9 mouse cellular contexts compared by ENCODE assay signal in genomic region chr4:150264903-150265302, GRCm38 (mm10). TPM values are rescaled to one million over a fixed set of nuclear protein-coding genes. Genes with fewer than 3 reads are reported as not detected.
DNase-seq lines count a peak whose midpoint lies in the region; ATAC-seq and TF ChIP-seq lines count a peak whose summit lies in the region.
"Had no signal": no experiment of that assay in that cellular context is flagged by ENCODE, and none has a peak within 500 bp of the region (broad histone marks: within the 10 kb centered on the region; RNA-seq: fewer than 3 reads in every experiment).

No protein-coding gene starts in this region.

- no peaks in the 10 kb centered on the region for H3K9me3 ChIP-seq in hindbrain, embryonic 11.5 days (ENCODE audit: control insufficient read depth, low read length)
- H3K9me3 ChIP-seq in hindbrain, embryonic 12.5 days (replicated peaks) = no peaks in the 10 kb centered on the region
- peaks cover 5% of the 10 kb centered on the region for H3K9me3 ChIP-seq in CH12.LX (replicated peaks; ENCODE audit: low read length)
- no peaks in the 10 kb centered on the region for H3K9me3 ChIP-seq in liver, postnatal 0 days (ENCODE audit: low read length)
- H3K9me3 ChIP-seq: midbrain, embryonic 12.5 days had no signal

- no peak overlapping the region for H3K9ac ChIP-seq in hindbrain, embryonic 11.5 days (ENCODE audit: low read depth, low read length)
- no peak overlapping the region for H3K9ac ChIP-seq in hindbrain, embryonic 12.5 days
- no peak overlapping the region for H3K9ac ChIP-seq in CH12.LX (ENCODE audit: insufficient read depth, low read depth)
- no peak overlapping the region for H3K9ac ChIP-seq in liver, postnatal 0 days (replicated peaks)
- H3K9ac ChIP-seq: midbrain, embryonic 12.5 days had no signal

- dilution Hi-C loops in CH12.LX (cut with MboI; ENCODE audit: extremely low pct_ligation_motif_present, extremely low pct_unique_long_range_greater_than_20kb, low sequenced_read_pairs) = no loop called here

- no peaks in the 10 kb centered on the region for H3K27me3 ChIP-seq in hindbrain, embryonic 11.5 days (ENCODE audit: control insufficient read depth, insufficient read depth, low read length)
- H3K27me3 ChIP-seq in hindbrain, embryonic 12.5 days = no peaks in the 10 kb centered on the region
- H3K27me3 ChIP-seq in CH12.LX (replicated peaks) = no peaks in the 10 kb centered on the region
- no peaks in the 10 kb centered on the region for H3K27me3 ChIP-seq in liver, postnatal 0 days (ENCODE audit: insufficient read depth, low read length)

- no peak overlapping the region for H3K4me2 ChIP-seq in hindbrain, embryonic 11.5 days (replicated peaks; ENCODE audit: low read depth, low read length)
- no peak overlapping the region for H3K4me2 ChIP-seq in hindbrain, embryonic 12.5 days (replicated peaks)
- H3K4me2 ChIP-seq in CH12.LX (ENCODE audit: insufficient read depth, low read depth, poor library complexity, severe bottlenecking) = no peak overlapping the region
- no peak overlapping the region for H3K4me2 ChIP-seq in liver, postnatal 0 days (ENCODE audit: low read depth, low read length)
- H3K4me2 ChIP-seq: midbrain, embryonic 12.5 days had no signal

- TF ChIP-seq POLR2A in CH12.LX (IDR thresholded peaks at IDR 0.05; ENCODE audit: low read depth, low read length) = no peak
- TF ChIP-seq POLR2A in bone marrow macrophage, adult 2 months (IDR thresholded peaks at IDR 0.05; ENCODE audit: borderline replicate concordance, low read depth, low read length) = no peak

- no peaks in the 10 kb centered on the region for H3K79me2 ChIP-seq in CH12.LX (replicated peaks; ENCODE audit: control insufficient read depth, extremely low read depth, insufficient read depth, poor library complexity, severe bottlenecking)

- no peaks in the 10 kb centered on the region for H3K36me3 ChIP-seq in hindbrain, embryonic 11.5 days (ENCODE audit: control insufficient read depth, insufficient read depth, low read length)
- no peaks in the 10 kb centered on the region for H3K36me3 ChIP-seq in hindbrain, embryonic 12.5 days
- H3K36me3 ChIP-seq in CH12.LX (replicated peaks in 1 of 2; ENCODE audit: control insufficient read depth in 1 of 2, insufficient read depth in 1 of 2, low read length in 1 of 2) = peaks cover 0 to 33% of the 10 kb centered on the region in 2 experiments
- no peaks in the 10 kb centered on the region for H3K36me3 ChIP-seq in liver, postnatal 0 days (replicated peaks; ENCODE audit: insufficient read depth, low read length)
- H3K36me3 ChIP-seq: midbrain, embryonic 12.5 days had no signal

- ATAC-seq in hindbrain, embryonic 11.5 days (ENCODE audit: low FRiP score) = no peak
- no peak for ATAC-seq in hindbrain, embryonic 12.5 days (ENCODE audit: low FRiP score)
- ATAC-seq in liver, postnatal 0 days = no peak

- in situ Hi-C loops in CH12.LX (cut with MboI; ENCODE audit: low pct_ligation_motif_present, low pct_unique_long_range_greater_than_20kb, low sequenced_read_pairs) = loop anchor here (10.0 kb wide), 1 partner anchor 200 kb away; no protein-coding TSS in a partner anchor

- no peaks in the 10 kb centered on the region for H3K4me1 ChIP-seq in hindbrain, embryonic 11.5 days (replicated peaks; ENCODE audit: control insufficient read depth, insufficient read depth, low read length)
- H3K4me1 ChIP-seq in hindbrain, embryonic 12.5 days = peaks cover 17% of the 10 kb centered on the region
- H3K4me1 ChIP-seq in CH12.LX (ENCODE audit: control insufficient read depth in 1 of 2, insufficient read depth in 2 of 2) = peaks cover 15% of the 10 kb centered on the region in 2 experiments
- H3K4me1 ChIP-seq in bone marrow macrophage, adult 2 months (ENCODE audit: control insufficient read depth, insufficient read depth, low read length) = peaks cover 18% of the 10 kb centered on the region
- H3K4me1 ChIP-seq in liver, postnatal 0 days (ENCODE audit: insufficient read depth) = peaks cover 3% of the 10 kb centered on the region; the same call in 1 of the 2 replicates

- WGBS in hindbrain, embryonic 11.5 days = 50% methylated on average over 7 of the region's 7 CpGs
- 56% methylated on average over 7 of the region's 7 CpGs for WGBS in hindbrain, embryonic 12.5 days
- WGBS in liver, postnatal 0 days (ENCODE audit: insufficient replicate concordance) = 56% methylated on average over 7 of the region's 7 CpGs

- TF ChIP-seq EP300 in CH12.LX (IDR thresholded peaks at IDR 0.05; ENCODE audit: low read length) = no peak
- no peak for TF ChIP-seq EP300 in liver, postnatal 0 days (IDR thresholded peaks at IDR 0.05; ENCODE audit: low read depth)

- H3K27ac ChIP-seq in hindbrain, embryonic 11.5 days (ENCODE audit: low read depth, low read length) = no peak overlapping the region
- no peak overlapping the region for H3K27ac ChIP-seq in hindbrain, embryonic 12.5 days
- no peak overlapping the region for H3K27ac ChIP-seq in CH12.LX (ENCODE audit: insufficient read depth, low read depth)
- H3K27ac ChIP-seq in bone marrow macrophage, adult 2 months (ENCODE audit: insufficient read depth, low read depth, low read length) = no peak overlapping the region
- no peak overlapping the region for H3K27ac ChIP-seq in liver, postnatal 0 days (ENCODE audit: low read depth)
- H3K27ac ChIP-seq: midbrain, embryonic 12.5 days had no signal

- no peak overlapping the region for H3K4me3 ChIP-seq in hindbrain, embryonic 11.5 days (ENCODE audit: low read depth, low read length)
- no peak overlapping the region for H3K4me3 ChIP-seq in hindbrain, embryonic 12.5 days
- H3K4me3 ChIP-seq in CH12.LX (replicated peaks in 1 of 3; ENCODE audit: low read depth in 2 of 3, low read length in 2 of 3, poor library complexity in 1 of 3) = no peak overlapping the region
- no peak overlapping the region for H3K4me3 ChIP-seq in bone marrow macrophage, adult 2 months (ENCODE audit: insufficient read depth, low read length)
- no peak overlapping the region for H3K4me3 ChIP-seq in liver, postnatal 0 days (ENCODE audit: low read depth, low read length)
- H3K4me3 ChIP-seq: midbrain, embryonic 12.5 days had no signal

- no peak; the same call in none of the 2 replicates for TF ChIP-seq RAD21 in CH12.LX (IDR thresholded peaks at IDR 0.05; ENCODE audit: low read depth, low read length)

- peak; percentile 9 to 54; a peak in 1 of 4 replicates for TF ChIP-seq CTCF in CH12.LX (conservative IDR thresholded peaks at IDR 0.05 in 1 of 2, IDR thresholded peaks at IDR 0.05 in 1 of 2; ENCODE audit: low read depth in 2 of 2, low read length in 2 of 2)
- peak; percentile 65 for TF ChIP-seq CTCF in bone marrow macrophage, adult 2 months (IDR thresholded peaks at IDR 0.05; ENCODE audit: low read depth, low read length)
- TF ChIP-seq CTCF in liver, postnatal 0 days (IDR thresholded peaks at IDR 0.05; ENCODE audit: low read depth) = peak; percentile 57

- DNase-seq in hindbrain, embryonic 11.5 days (ENCODE audit: low spot score) = peak; percentile 65
- no peak for DNase-seq in CH12.LX (ENCODE audit: extremely low read depth)
- DNase-seq in liver, postnatal 0 days = no peak
- no peak for DNase-seq in urinary bladder, postnatal 4 days (ENCODE audit: low spot score in 2 of 2)
- no peak for DNase-seq in Muller cell, postnatal 12 days (ENCODE audit: inconsistent ontology term)
- no peak for DNase-seq in adrenal gland, adult 18-20 months (ENCODE audit: low spot score in 2 of 2)

TF ChIP-seq in CH12.LX, 34 proteins besides CTCF, POLR2A, EP300 and RAD21:
- TF ChIP-seq SMC3 (IDR thresholded peaks at IDR 0.05; ENCODE audit: low read depth, low read length) (peak; percentile 29), MAFK (IDR thresholded peaks at IDR 0.05; ENCODE audit: insufficient replicate concordance, low read length) (peak; percentile 72; the same call in 1 of the 2 replicates), UBTF (IDR thresholded peaks at IDR 0.05; ENCODE audit: low read depth, low read length) (no peak)

RNA-seq across cellular contexts. Expression of gene Rere, which starts 16.5 kb away (rescaled TPM):
- polyA plus RNA-seq in hindbrain, embryonic 11.5 days (2014; fragmentation: Nextera tagmentation; extraction: Ambion mirVana) = 40.5 and 50.0 TPM in 2 replicates
- 60.5 and 66.1 TPM in 2 replicates for polyA plus RNA-seq in hindbrain, embryonic 12.5 days (2016; fragmentation: Nextera tagmentation; extraction: Ambion mirVana)
- total RNA-seq in CH12.LX (2012; rRNA removed) (8.2 and 8.7 TPM in 2 replicates), CH12.LX (2014; rRNA removed) (3.1 and 3.4 TPM in 2 replicates)
- 28.2 and 36.5 TPM in 2 replicates for polyA plus RNA-seq in CH12.LX (2012; ENCODE audit: insufficient read length, low read depth)
- polyA plus RNA-seq in bone marrow macrophage, adult 2 months (2012; ENCODE audit: insufficient read depth, insufficient read length, missing spikeins) = 77.7 and 90.2 TPM in 2 replicates
- polyA plus RNA-seq in liver, postnatal 0 days (2015; fragmentation: Nextera tagmentation; extraction: Ambion mirVana) = 4.3 and 4.8 TPM in 2 replicates
- 100 to 1,000 TPM in 1 of 2 experiments, 10 to 100 TPM in 1; 87.8 to 100 TPM for total RNA-seq in adrenal gland, adult 18-20 months (2021)

RNA-seq across cellular contexts. Expression of gene Eno1, which starts 28.4 kb away (rescaled TPM):
- 1,515 and 1,668 TPM in 2 replicates for polyA plus RNA-seq in hindbrain, embryonic 11.5 days (2014; fragmentation: Nextera tagmentation; extraction: Ambion mirVana)
- polyA plus RNA-seq in hindbrain, embryonic 12.5 days (2016; fragmentation: Nextera tagmentation; extraction: Ambion mirVana) = 1,309 and 1,398 TPM in 2 replicates
- total RNA-seq in CH12.LX (2012; rRNA removed) = 1,210 and 1,985 TPM in 2 replicates
- total RNA-seq in CH12.LX (2014; rRNA removed) = 903 and 1,109 TPM in 2 replicates
- 1,272 and 1,619 TPM in 2 replicates for polyA plus RNA-seq in CH12.LX (2012; ENCODE audit: insufficient read length, low read depth)
- polyA plus RNA-seq in bone marrow macrophage, adult 2 months (2012; ENCODE audit: insufficient read depth, insufficient read length, missing spikeins) = 331 and 370 TPM in 2 replicates
- 574 and 747 TPM in 2 replicates for polyA plus RNA-seq in liver, postnatal 0 days (2015; fragmentation: Nextera tagmentation; extraction: Ambion mirVana)
- total RNA-seq in adrenal gland, adult 18-20 months (2021) = 100 to 1,000 TPM; 471 to 935 TPM
